Mouse (Mus musculus) lung, postnatal 36 days (tissue): ENCODE results near the gene Colgalt1.
A peak's percentile ranks its signal among the peaks of the same experiment; 100 is the strongest.

Experiments used
- DNase-seq: peaks from one replicate; pipeline ENCODE4 v3.0.0; 2022; ENCODE audit warnings: mixed read lengths

Gene Colgalt1

DNA sequence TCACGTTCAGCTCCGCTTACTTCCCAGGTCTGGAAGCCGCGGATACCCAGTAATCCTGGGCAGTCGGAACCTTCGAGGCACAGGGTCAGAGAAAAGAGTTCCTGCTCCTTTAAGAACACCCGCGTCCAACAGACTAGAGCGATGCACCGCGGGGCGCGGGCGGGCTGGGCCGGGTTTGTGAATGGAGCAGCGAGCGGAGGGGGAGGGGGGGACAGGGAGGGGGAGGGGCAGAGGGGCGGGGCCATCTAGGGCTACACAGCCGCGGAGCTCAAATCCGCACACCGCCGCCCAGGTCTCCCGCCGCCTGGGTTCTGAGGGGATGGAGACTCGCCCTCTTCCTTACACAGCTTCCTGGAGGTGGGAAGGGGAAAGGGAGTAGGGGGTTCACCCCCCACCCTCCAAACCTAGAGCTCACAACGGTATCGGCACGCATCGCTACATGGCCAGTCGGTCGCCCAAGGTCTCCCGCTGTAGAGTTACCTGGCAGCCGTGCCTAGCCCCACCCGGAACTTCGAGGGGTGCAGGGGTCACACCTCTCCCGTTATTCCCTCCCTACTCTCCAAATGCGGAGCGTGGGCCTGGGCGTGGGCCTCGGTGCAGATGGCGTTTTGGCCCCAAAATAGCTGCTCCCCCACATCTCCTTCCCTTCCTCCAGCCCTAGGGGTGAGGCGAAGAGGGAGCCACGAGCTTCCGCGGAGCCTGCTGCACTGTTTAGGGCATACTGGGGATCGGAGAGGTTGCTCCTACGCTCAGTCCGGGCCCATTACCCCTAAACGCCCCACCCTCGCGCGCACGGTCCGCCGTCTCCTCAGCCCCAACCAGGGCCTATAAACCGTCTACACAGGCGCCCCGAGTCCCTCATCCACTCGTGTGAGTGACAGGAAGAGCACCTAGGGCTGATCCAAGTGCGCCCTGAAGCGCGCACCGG lies 60.1 kb downstream of the Colgalt1 start:
- DNase-seq: no peak

DNA sequence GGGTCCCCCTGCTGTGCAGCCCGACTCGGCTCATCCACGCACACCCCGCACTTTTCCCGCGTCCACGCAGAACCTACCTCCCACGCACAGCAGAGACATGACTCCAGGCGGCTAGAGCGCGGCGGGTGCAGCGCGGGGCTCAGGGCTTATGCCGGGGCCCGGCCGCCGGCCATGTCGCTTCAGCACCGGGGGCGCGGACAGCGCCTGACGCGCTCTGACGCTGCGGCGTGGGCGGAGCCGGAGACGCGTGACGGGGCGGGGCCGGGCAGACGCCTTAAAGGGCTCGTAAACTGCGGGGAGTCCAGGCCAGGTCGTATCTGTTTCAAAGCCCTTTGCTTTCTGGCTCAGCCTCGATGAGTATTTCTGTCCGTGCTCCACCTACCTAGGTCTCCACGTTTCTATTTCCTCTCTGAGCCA lies 60.8 kb downstream of the Colgalt1 start, which contains the start of gene Unc13a:
Gene Unc13a (minus strand): TSS at position 209 of the 417 bp plus-strand sequence.
- DNase-seq: peak; percentile 90

DNA sequence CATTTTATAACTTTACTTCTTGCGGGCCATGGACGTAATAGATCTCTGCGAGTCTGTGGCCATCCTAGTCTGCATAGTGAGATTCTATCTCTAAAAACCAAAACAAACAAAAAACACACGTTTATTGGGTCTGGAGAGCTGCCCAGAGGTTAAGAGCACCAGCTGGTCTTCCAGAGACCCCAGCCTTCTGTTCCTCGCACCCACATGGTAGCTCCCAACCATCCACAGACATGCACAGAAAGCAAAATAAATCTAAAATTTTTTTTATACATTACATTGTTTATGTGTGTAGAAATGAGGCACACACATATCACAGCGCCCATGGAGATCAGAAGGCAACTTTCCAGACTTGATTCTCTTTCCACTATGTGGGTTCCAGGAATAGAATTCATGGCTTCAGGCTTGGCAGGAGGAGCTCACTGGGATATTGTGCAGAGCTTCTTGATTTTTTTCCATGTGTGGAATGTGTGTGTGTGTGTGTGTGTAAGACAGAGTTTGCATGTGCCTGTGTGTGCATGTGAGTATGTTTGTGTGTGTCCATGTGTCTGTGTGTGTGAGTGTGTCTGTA lies 61.5 kb downstream of the Colgalt1 start:
- DNase-seq: no peak

DNA sequence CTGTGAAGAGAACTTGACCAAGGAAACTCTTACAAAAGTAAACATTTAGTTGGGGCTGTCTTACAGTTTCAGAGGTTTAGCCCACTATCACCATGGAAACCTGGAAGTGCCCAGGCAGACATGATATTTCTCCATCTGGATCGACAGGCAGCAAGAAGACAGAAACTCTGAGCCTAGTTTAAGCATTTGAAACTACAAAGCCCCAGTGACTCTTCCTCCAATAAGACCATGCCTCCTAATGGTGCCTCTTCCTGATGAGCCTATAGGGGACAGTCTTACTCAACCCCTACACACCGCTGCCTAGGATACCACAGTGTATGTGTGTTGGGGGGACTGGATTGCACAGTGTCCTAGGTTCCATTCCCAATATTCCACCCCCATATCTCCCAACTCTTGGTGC lies 63.3 kb downstream of the Colgalt1 start:
- DNase-seq: no peak
